Mouse (Mus musculus): ENCODE measurements around the gene Luzp1. TPM values are rescaled to one million over a fixed set of nuclear protein-coding genes. Genes with fewer than 3 reads are reported as not detected.
A peak's percentile ranks its signal among the peaks of the same experiment; 100 is the strongest.

Luzp1 gene
- polyA plus RNA-seq, 1 experiment from 2014 or later: 82.9 TPM

DNA sequence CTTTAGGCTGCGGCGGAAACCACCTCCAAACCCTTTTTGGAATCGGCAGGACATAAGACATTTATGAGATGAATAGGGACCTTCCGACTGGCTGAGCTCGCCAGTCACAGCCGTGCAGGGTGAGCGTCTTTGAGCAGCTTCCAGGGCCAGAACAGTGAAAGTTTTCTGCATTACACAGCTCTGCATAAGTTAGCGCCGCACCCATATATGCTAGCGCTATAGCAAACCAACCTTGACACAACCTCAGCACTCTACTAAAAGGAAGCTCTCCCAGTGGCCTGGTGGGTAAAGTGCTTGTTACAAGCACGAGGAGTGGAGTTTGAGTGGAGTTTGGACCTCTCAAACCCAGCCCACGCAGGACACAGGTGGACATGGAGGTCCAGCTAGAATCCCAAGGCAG is 10.4 kb upstream of the Luzp1 start:
- Histone ChIP-seq H3K27me3 (replicated peaks; ENCODE audit: control insufficient read depth, insufficient read depth, low read length) (no peaks in the 10 kb centered on the region), H3K4me3 (ENCODE audit: low read depth, low read length) (no peak overlapping the region), H3K9ac (ENCODE audit: low read depth, low read length) (no peak overlapping the region), H3K36me3 (ENCODE audit: control insufficient read depth, insufficient read depth) (no peaks in the 10 kb centered on the region), H3K9me3 (ENCODE audit: control insufficient read depth) (no peaks in the 10 kb centered on the region), H3K4me1 (replicated peaks; ENCODE audit: control insufficient read depth, insufficient read depth, low read length) (0 out of 2 replicates have a peak, but pooled peaks cover 5% of the 10 kb centered on the region), H3K4me2 (replicated peaks; ENCODE audit: low read depth) (no peak overlapping the region), H3K27ac (ENCODE audit: low read depth, low read length) (no peak overlapping the region)
- TF ChIP-seq CTCF (IDR thresholded peaks at IDR 0.05; ENCODE audit: low read depth): no peak
- no peak for ATAC-seq
- 68% methylated on average over 12 of the region's 12 CpGs for WGBS

DNA sequence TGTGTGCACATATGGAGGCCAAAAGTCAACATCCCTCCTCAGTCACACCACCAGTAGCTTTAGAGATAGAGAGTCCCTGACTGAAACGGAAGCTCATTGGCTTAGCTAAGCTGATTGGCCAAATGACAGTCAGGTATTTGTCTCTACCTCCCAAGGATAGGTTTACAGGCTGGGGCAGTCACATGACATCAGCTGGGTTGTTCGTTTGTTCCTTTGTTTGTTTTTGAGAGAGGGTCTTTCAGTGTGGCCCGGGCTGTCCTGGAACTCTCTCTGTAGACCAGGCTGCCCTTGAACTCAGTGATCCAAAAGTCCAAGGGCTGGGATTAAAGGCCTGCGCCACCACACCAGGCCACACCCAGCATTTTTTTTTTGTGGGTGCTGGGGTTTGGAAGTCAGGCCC is 8.4 kb upstream of the Luzp1 start:
- Histone ChIP-seq H3K9ac (ENCODE audit: low read depth, low read length) (no peak overlapping the region), H3K27me3 (replicated peaks; ENCODE audit: control insufficient read depth, insufficient read depth, low read length) (no peaks in the 10 kb centered on the region), H3K36me3 (ENCODE audit: control insufficient read depth, insufficient read depth) (no peaks in the 10 kb centered on the region), H3K4me1 (replicated peaks; ENCODE audit: control insufficient read depth, insufficient read depth, low read length) (peaks cover 9% of the 10 kb centered on the region; the same call in 1 of the 2 replicates), H3K27ac (ENCODE audit: low read depth, low read length) (peak overlapping the region; percentile 84), H3K9me3 (ENCODE audit: control insufficient read depth) (no peaks in the 10 kb centered on the region), H3K4me3 (ENCODE audit: low read depth, low read length) (no peak overlapping the region), H3K4me2 (replicated peaks; ENCODE audit: low read depth) (no peak overlapping the region)
- WGBS: 48% methylated on average over 4 of the region's 4 CpGs
- TF ChIP-seq CTCF (IDR thresholded peaks at IDR 0.05; ENCODE audit: low read depth): no peak
- ATAC-seq: no peak

DNA sequence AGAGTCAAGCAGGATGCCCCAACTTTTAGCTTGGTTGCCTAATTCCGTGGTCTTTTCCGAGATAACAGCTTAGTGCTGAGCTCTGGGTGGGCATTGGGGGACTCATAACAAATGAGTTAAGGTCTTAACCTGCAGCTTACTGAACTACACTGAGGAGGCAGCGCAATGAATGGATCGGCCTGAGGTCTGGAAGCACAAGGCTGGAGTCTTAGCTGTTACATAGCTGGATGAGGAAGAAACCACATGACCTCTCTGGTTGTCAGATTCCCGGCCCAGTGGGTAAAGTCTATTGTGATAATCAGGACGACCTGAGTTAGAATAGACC is 7.8 kb upstream of the Luzp1 start:
- ATAC-seq: no peak
- H3K27me3 ChIP-seq (replicated peaks; ENCODE audit: control insufficient read depth, insufficient read depth, low read length): no peaks in the 10 kb centered on the region
- no peaks in the 10 kb centered on the region for H3K9me3 ChIP-seq (ENCODE audit: control insufficient read depth)
- peaks cover 9% of the 10 kb centered on the region; the same call in 1 of the 2 replicates for H3K4me1 ChIP-seq (replicated peaks; ENCODE audit: control insufficient read depth, insufficient read depth, low read length)
- WGBS: 26% methylated on average over 6 of the region's 6 CpGs
- H3K27ac ChIP-seq (ENCODE audit: low read depth, low read length): peak overlapping the region; percentile 84
- no peak overlapping the region for H3K9ac ChIP-seq (ENCODE audit: low read depth, low read length)
- peak overlapping the region; percentile 84 for H3K4me2 ChIP-seq (replicated peaks; ENCODE audit: low read depth)
- H3K36me3 ChIP-seq (ENCODE audit: control insufficient read depth, insufficient read depth): no peaks in the 10 kb centered on the region
- no peak for TF ChIP-seq CTCF (IDR thresholded peaks at IDR 0.05; ENCODE audit: low read depth)
- H3K4me3 ChIP-seq (ENCODE audit: low read depth, low read length): peak overlapping the region; percentile 69

DNA sequence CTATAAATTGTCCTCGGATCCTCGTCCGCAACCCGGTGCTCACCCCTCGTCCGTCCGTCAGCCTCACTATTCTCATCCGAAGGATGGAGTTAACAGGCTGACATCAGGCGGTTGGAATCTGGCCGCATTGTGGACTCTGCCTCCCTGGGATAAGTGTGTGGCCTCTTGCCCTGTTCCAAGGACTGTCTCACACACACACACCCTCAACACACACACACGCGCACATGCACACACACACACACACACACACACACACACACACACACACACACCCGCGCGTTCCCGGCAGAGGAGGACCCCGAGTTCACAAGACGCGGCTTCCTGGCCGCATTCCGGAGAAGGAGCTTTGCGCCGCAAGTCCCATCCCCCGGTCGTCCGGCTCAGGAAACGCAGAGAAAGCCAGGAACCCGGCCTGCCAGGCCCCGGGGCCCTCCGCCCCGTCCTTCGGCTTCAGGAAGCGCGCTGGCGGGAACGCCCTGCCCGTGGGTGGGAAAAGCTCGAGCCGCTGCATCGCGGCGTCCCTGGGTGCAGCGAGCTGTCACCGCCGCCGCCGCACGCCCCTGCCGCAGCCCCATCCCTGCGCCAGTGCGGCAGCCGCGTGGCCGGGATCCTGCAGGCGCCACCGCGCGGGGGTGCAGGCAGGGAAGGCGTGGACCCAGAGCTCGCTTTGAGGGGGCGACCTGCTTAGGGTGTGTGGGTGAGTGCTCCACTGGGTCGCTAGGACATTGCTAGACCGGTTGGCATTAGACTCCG is 7.3 kb upstream of the Luzp1 start, which contains the start of gene 6030445D17Rik:
Gene 6030445D17Rik, plus strand, starts transcription at position 165 of the 753 bp plus-strand sequence.
- H3K4me2 ChIP-seq (replicated peaks; ENCODE audit: low read depth): peak within 1 kb of the TSS; percentile 84
- peaks cover 9% of the 10 kb centered on the region; the same call in 1 of the 2 replicates for H3K4me1 ChIP-seq (replicated peaks; ENCODE audit: control insufficient read depth, insufficient read depth, low read length)
- WGBS: 1% methylated on average over 61 of the region's 64 CpGs
- ATAC-seq: peak; percentile 88
- TF ChIP-seq CTCF (IDR thresholded peaks at IDR 0.05; ENCODE audit: low read depth): peak; percentile 44
- H3K4me3 ChIP-seq (ENCODE audit: low read depth, low read length): peak within 1 kb of the TSS; percentile 69
- peak within 1 kb of the TSS; percentile 65 for H3K9ac ChIP-seq (ENCODE audit: low read depth, low read length)
- no peaks in the 10 kb centered on the region for H3K27me3 ChIP-seq (replicated peaks; ENCODE audit: control insufficient read depth, insufficient read depth, low read length)
- no peaks in the 10 kb centered on the region for H3K9me3 ChIP-seq (ENCODE audit: control insufficient read depth)
- H3K27ac ChIP-seq (ENCODE audit: low read depth, low read length): peak within 1 kb of the TSS; percentile 84
- no peaks in the 10 kb centered on the region for H3K36me3 ChIP-seq (ENCODE audit: control insufficient read depth, insufficient read depth)

DNA sequence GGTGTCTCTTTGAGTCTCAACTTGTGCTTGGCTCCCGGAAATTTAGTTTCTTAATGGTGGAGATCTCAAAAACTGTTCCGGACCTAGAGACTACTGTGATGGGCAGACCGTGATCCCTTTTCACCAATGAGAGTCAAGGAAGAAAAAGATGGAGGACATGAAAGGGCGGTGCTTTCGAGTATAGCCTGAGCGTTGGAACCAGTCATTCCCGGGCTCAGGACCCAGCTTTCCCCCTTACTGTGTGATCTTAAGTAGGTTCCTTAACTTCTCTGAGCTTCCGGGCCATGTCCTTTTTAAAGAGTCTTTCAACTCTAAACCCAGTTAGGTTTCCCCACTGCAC is 6.8 kb upstream of the Luzp1 start:
- peak overlapping the region; percentile 84 for H3K27ac ChIP-seq (ENCODE audit: low read depth, low read length)
- H3K36me3 ChIP-seq (ENCODE audit: control insufficient read depth, insufficient read depth): no peaks in the 10 kb centered on the region
- peak overlapping the region; percentile 69 for H3K4me3 ChIP-seq (ENCODE audit: low read depth, low read length)
- TF ChIP-seq CTCF (IDR thresholded peaks at IDR 0.05; ENCODE audit: low read depth): no peak
- ATAC-seq: no peak
- H3K27me3 ChIP-seq (replicated peaks; ENCODE audit: control insufficient read depth, insufficient read depth, low read length): no peaks in the 10 kb centered on the region
- no peaks in the 10 kb centered on the region for H3K9me3 ChIP-seq (ENCODE audit: control insufficient read depth)
- H3K9ac ChIP-seq (ENCODE audit: low read depth, low read length): peak overlapping the region; percentile 65
- H3K4me2 ChIP-seq (replicated peaks; ENCODE audit: low read depth): peak overlapping the region; percentile 84
- WGBS: 7% methylated on average over 8 of the region's 8 CpGs
- peaks cover 9% of the 10 kb centered on the region; the same call in 1 of the 2 replicates for H3K4me1 ChIP-seq (replicated peaks; ENCODE audit: control insufficient read depth, insufficient read depth, low read length)

DNA sequence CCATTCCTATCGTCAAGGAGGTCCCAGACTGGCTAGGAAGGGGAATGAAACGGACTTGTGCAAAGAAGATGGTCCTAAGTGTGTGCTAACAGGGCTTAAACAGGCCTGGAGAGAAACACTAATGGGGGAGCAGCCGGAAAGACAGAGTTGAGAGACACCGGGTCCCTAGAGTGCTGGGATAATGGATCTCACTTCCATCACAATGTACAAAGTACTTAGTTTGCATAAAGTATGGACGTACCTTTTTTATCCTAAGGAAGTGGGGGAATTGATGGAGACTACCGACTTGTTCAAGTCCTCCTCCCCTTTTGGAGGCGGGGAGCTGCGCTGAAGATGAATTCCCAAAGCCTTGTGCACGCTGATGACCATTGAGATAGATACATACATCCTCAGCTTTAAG is 6.1 kb upstream of the Luzp1 start:
- Histone ChIP-seq H3K4me1 (replicated peaks; ENCODE audit: control insufficient read depth, insufficient read depth, low read length) (peaks cover 9% of the 10 kb centered on the region; the same call in 1 of the 2 replicates), H3K9me3 (ENCODE audit: control insufficient read depth) (no peaks in the 10 kb centered on the region), H3K36me3 (ENCODE audit: control insufficient read depth, insufficient read depth) (no peaks in the 10 kb centered on the region), H3K4me3 (ENCODE audit: low read depth, low read length) (peak overlapping the region; percentile 69), H3K9ac (ENCODE audit: low read depth, low read length) (no peak overlapping the region), H3K4me2 (replicated peaks; ENCODE audit: low read depth) (peak overlapping the region; percentile 84), H3K27ac (ENCODE audit: low read depth, low read length) (peak overlapping the region; percentile 84; the same call in 1 of the 2 replicates), H3K27me3 (replicated peaks; ENCODE audit: control insufficient read depth, insufficient read depth, low read length) (no peaks in the 10 kb centered on the region)
- ATAC-seq: no peak
- 55% methylated on average over 9 of the region's 9 CpGs for WGBS
- no peak for TF ChIP-seq CTCF (IDR thresholded peaks at IDR 0.05; ENCODE audit: low read depth)

All from intestine, postnatal 0 days (tissue).